Mouse (Mus musculus) cortical plate, adult 2 months (tissue): ENCODE measurements at regions not wholly inside any gene's neighbourhood (a gene's known extent, or its start where the extent isn't known, plus 50 kb on each side); places are given as distances from the start of the nearest gene placed in this dataset.

Experiments
- CTCF ChIP-seq: fragments of 200-500 bp; IDR thresholded peaks from 2 replicates; pipeline ENCODE4 v1.5.1; 2011; ENCODE audit warnings: mild to moderate bottlenecking, control low read depth, low read length; ENCODE audit not compliant: insufficient read depth; ENCODE audit errors: extremely low read depth
- POLR2A ChIP-seq: fragments of 200-500 bp; IDR thresholded peaks from 2 replicates; pipeline ENCODE4 v1.6.1; 2011; ENCODE audit warnings: mild to moderate bottlenecking, low read length, control low read depth; ENCODE audit not compliant: insufficient read depth; ENCODE audit errors: extremely low read depth

- TF ChIP-seq CTCF: no peak
- no peak for TF ChIP-seq POLR2A
Measured at GRCm38 (mm10) chr2:48082120-48082799, 731.6 kb upstream of the Acvr2a start.
